Mouse (Mus musculus): ENCODE results near the gene Magi3. TPM values are rescaled to one million over a fixed set of nuclear protein-coding genes. Genes with fewer than 3 reads are reported as not detected.

The Magi3 gene
- polyA plus RNA-seq, 1 experiment, result 5.3 TPM

DNA sequence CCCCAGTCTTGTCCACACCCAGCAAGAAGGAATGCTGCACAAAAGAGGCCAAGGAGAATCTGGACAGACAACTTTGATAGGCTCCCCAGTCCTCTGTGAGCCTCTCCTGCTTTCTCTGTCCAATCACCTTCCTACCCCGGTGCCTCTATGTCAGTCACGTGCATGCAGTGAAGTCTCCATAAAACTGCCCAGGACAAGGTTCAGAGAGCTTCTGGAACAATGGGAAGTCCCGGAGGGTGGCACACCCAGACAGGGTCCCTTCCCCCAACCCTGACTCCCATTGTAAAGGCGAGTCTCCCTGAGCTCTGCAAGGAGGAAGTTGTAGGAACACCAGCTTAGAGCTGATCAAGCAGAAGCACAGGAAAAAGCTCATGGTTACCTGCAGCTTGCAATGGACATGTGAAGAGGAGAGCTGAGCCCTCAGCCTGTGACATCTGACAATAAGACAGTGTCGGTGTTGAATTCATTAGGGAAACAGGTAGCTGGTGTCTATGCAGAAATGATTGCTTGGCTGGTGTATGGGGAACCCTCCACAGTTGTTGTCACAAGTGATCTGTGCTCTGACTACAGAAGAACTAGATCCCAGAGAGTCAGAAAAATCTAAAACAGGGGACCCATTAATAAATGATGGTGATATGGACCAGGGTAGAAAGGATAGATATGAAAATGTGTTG is 7.4 kb upstream of the Magi3 start:
- H3K27me3 ChIP-seq (ENCODE audit: control insufficient read depth, insufficient read depth, insufficient read length), result no peaks in the 10 kb centered on the region
- no peaks in the 10 kb centered on the region for H3K79me2 ChIP-seq (ENCODE audit: control insufficient read depth, insufficient read depth)

DNA sequence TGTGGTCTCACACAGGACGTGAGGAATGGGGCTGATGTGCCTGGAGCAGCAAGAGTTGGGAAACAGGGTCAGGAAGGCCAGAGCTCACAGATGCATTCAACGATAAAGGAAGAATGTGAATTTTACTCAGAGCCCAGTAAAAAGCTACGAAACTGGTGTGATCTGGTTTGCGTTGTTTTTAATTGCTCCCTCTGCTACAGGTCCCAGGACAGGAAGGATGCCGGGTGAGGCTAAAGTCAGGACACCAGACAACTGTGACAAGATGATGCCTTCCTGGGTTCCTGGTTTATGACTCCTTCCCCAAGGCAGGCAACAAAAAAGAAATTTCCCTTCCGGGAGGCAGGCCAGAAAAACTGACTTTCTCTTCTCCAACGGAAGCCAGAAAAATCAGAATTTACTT is 6.6 kb upstream of the Magi3 start:
- no peaks in the 10 kb centered on the region for H3K79me2 ChIP-seq (ENCODE audit: control insufficient read depth, insufficient read depth)
- H3K4me3 ChIP-seq (ENCODE audit: insufficient read depth, poor library complexity, severe bottlenecking), result no peak overlapping the region
- TF ChIP-seq FOSL1 (IDR thresholded peaks at IDR 0.05; ENCODE audit: insufficient read depth, low read length, poor library complexity, severe bottlenecking) (no peak), CTCF (IDR thresholded peaks at IDR 0.05; ENCODE audit: control insufficient read depth, insufficient read depth, insufficient read length) (no peak), MAX (IDR thresholded peaks at IDR 0.05) (no peak), CEBPB (IDR thresholded peaks at IDR 0.05; ENCODE audit: low read depth) (no peak), USF1 (IDR thresholded peaks at IDR 0.05; ENCODE audit: low read depth) (no peak), MYOG (IDR thresholded peaks at IDR 0.05; ENCODE audit: control insufficient read depth, extremely low read depth, insufficient read length) (no peak), MYOD1 (IDR thresholded peaks at IDR 0.05; ENCODE audit: control insufficient read depth, insufficient read length, low read depth) (no peak)
- no peaks in the 10 kb centered on the region for H3K36me3 ChIP-seq (ENCODE audit: control insufficient read depth, insufficient read depth)
- no peak overlapping the region for H3ac ChIP-seq (ENCODE audit: control insufficient read depth, insufficient read length, low read depth)
- H3K27me3 ChIP-seq (ENCODE audit: control insufficient read depth, insufficient read depth, insufficient read length), result no peaks in the 10 kb centered on the region
- no peaks in the 10 kb centered on the region for H3K79me3 ChIP-seq (ENCODE audit: low read depth)

More for the DNA sequence above, 7.4 kb upstream of the Magi3 start:
- no peaks in the 10 kb centered on the region for H3K36me3 ChIP-seq (ENCODE audit: control insufficient read depth, insufficient read depth)
- H3K4me3 ChIP-seq (ENCODE audit: insufficient read depth, poor library complexity, severe bottlenecking), result no peak overlapping the region
- H3ac ChIP-seq (ENCODE audit: control insufficient read depth, insufficient read length, low read depth), result no peak overlapping the region
- H3K79me3 ChIP-seq (ENCODE audit: low read depth), result no peaks in the 10 kb centered on the region
- TF ChIP-seq MYOG (IDR thresholded peaks at IDR 0.05; ENCODE audit: control insufficient read depth, extremely low read depth, insufficient read length) (no peak), CTCF (IDR thresholded peaks at IDR 0.05; ENCODE audit: control insufficient read depth, insufficient read depth, insufficient read length) (no peak), CEBPB (IDR thresholded peaks at IDR 0.05; ENCODE audit: low read depth) (no peak), MYOD1 (IDR thresholded peaks at IDR 0.05; ENCODE audit: control insufficient read depth, insufficient read length, low read depth) (no peak), MAX (IDR thresholded peaks at IDR 0.05) (no peak), FOSL1 (IDR thresholded peaks at IDR 0.05; ENCODE audit: insufficient read depth, low read length, poor library complexity, severe bottlenecking) (no peak), USF1 (IDR thresholded peaks at IDR 0.05; ENCODE audit: low read depth) (no peak)

DNA sequence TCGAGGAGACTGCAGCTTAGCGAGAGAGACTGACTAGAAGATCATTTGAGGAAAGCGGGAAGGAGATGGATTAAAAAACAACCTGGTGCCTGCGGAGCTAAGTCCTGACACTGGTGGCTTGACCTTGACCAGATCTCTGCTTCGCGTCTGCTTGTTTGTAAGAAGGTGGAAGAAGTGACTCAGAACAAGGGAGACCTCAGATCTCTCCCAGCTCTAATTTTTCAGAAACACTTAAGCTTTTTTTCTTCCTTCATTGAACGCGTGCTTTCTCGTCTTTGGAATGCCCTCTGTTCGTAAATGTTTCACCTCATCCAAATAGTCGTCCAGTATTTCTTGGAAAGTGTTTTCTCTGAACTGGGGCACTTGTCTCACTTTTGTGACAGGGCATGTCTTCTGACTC is 982 bp upstream of the Magi3 start:
- H3K36me3 ChIP-seq (ENCODE audit: control insufficient read depth, insufficient read depth), result no peaks in the 10 kb centered on the region
- TF ChIP-seq USF1 (IDR thresholded peaks at IDR 0.05; ENCODE audit: low read depth) (no peak), CTCF (IDR thresholded peaks at IDR 0.05; ENCODE audit: control insufficient read depth, insufficient read depth, insufficient read length) (no peak), MAX (IDR thresholded peaks at IDR 0.05) (no peak), MYOG (IDR thresholded peaks at IDR 0.05; ENCODE audit: control insufficient read depth, extremely low read depth, insufficient read length) (no peak), CEBPB (IDR thresholded peaks at IDR 0.05; ENCODE audit: low read depth) (no peak), MYOD1 (IDR thresholded peaks at IDR 0.05; ENCODE audit: control insufficient read depth, insufficient read length, low read depth) (no peak), FOSL1 (IDR thresholded peaks at IDR 0.05; ENCODE audit: insufficient read depth, low read length, poor library complexity, severe bottlenecking) (no peak)
- H3K4me3 ChIP-seq (ENCODE audit: insufficient read depth, poor library complexity, severe bottlenecking), result peak overlapping the region; percentile 7
- H3K79me2 ChIP-seq (ENCODE audit: control insufficient read depth, insufficient read depth), result peaks cover 36% of the 10 kb centered on the region
- H3K79me3 ChIP-seq (ENCODE audit: low read depth), result peaks cover 22% of the 10 kb centered on the region
- no peaks in the 10 kb centered on the region for H3K27me3 ChIP-seq (ENCODE audit: control insufficient read depth, insufficient read depth, insufficient read length)
- peak overlapping the region; percentile 19 for H3ac ChIP-seq (ENCODE audit: control insufficient read depth, insufficient read length, low read depth)

DNA sequence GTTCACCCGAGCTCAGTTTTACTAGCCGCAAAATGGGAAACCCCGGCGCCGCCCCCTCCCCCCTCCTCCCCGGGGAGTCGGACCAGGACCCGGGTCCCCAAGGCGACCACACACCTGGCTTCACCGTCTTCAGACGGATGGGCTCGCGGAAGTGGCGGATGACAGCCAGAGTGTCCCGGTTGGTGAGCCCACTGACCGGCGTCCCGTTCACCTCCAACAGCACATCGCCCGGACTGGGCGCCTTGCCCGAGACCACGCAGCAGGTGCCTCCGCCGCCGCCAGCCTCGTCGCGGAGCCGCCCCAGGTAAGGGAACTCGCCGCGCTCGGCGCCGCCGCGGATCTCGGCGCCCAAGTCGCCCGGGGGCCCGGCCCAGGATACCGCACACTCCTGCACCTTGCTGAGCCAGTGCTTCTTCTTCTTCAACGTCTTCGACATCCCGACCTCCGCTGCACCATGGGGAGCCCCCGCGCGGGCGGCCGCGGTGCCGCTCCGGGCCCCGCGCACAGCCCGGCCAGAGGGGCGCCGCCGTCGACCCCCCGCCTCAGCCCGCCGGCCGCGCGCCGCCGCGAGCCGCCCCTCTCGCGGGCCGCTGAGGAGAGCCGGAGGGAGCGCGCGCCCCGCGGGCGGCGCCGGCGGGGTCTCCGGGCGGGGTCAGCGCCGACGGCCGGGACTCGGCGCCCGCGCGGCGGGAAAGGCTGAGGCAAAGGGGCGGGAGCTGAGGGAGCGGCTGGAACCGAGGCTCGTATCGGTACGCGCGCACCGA is 461 bp downstream of the Magi3 start:
- peak overlapping the region; percentile 71 for H3K4me3 ChIP-seq (ENCODE audit: insufficient read depth, poor library complexity, severe bottlenecking)
- peak overlapping the region; percentile 95 for H3ac ChIP-seq (ENCODE audit: control insufficient read depth, insufficient read length, low read depth)
- H3K36me3 ChIP-seq (ENCODE audit: control insufficient read depth, insufficient read depth), result no peaks in the 10 kb centered on the region
- peaks cover 34% of the 10 kb centered on the region for H3K79me3 ChIP-seq (ENCODE audit: low read depth)
- no peaks in the 10 kb centered on the region for H3K27me3 ChIP-seq (ENCODE audit: control insufficient read depth, insufficient read depth, insufficient read length)
- no peak for TF ChIP-seq USF1 (IDR thresholded peaks at IDR 0.05; ENCODE audit: low read depth)
- TF ChIP-seq MYOD1 (IDR thresholded peaks at IDR 0.05; ENCODE audit: control insufficient read depth, insufficient read length, low read depth), result peak; percentile 4
- peaks cover 51% of the 10 kb centered on the region for H3K79me2 ChIP-seq (ENCODE audit: control insufficient read depth, insufficient read depth)

DNA sequence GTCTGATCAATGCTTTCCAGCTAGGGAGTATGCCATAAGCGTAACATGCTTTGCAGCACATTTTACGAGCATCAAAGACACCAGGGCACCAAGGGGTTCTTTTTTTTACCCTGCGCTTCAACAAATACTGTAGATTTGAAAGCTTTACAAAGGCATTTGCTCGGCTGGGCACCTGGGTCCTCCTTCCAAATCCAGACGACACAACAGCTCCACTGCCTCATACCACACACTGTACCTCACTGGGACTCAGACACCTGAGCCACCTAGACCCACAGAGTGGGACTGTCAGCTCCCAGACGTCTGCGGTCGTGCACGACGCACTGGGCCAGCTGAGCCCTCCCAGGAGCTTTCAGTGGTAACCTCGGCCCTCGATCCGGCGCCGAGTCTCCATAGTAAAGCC is 1.2 kb downstream of the Magi3 start:
- H3K79me2 ChIP-seq (ENCODE audit: control insufficient read depth, insufficient read depth), result peaks cover 58% of the 10 kb centered on the region
- TF ChIP-seq CEBPB (IDR thresholded peaks at IDR 0.05; ENCODE audit: low read depth) (no peak), FOSL1 (IDR thresholded peaks at IDR 0.05; ENCODE audit: insufficient read depth, low read length, poor library complexity, severe bottlenecking) (no peak), CTCF (IDR thresholded peaks at IDR 0.05; ENCODE audit: control insufficient read depth, insufficient read depth, insufficient read length) (no peak), MYOD1 (IDR thresholded peaks at IDR 0.05; ENCODE audit: control insufficient read depth, insufficient read length, low read depth) (no peak), MYOG (IDR thresholded peaks at IDR 0.05; ENCODE audit: control insufficient read depth, extremely low read depth, insufficient read length) (no peak), MAX (IDR thresholded peaks at IDR 0.05) (no peak), USF1 (IDR thresholded peaks at IDR 0.05; ENCODE audit: low read depth) (no peak)

More for the DNA sequence above, 1.2 kb downstream of the Magi3 start:
- Histone ChIP-seq H3K36me3 (ENCODE audit: control insufficient read depth, insufficient read depth) (no peaks in the 10 kb centered on the region), H3ac (ENCODE audit: control insufficient read depth, insufficient read length, low read depth) (peak overlapping the region; percentile 87), H3K79me3 (ENCODE audit: low read depth) (peaks cover 37% of the 10 kb centered on the region), H3K27me3 (ENCODE audit: control insufficient read depth, insufficient read depth, insufficient read length) (no peaks in the 10 kb centered on the region), H3K4me3 (ENCODE audit: insufficient read depth, poor library complexity, severe bottlenecking) (peak overlapping the region; percentile 71)
